Comparison of ENCODE assay signal across 8 mouse cellular contexts in the genomic region with DNA sequence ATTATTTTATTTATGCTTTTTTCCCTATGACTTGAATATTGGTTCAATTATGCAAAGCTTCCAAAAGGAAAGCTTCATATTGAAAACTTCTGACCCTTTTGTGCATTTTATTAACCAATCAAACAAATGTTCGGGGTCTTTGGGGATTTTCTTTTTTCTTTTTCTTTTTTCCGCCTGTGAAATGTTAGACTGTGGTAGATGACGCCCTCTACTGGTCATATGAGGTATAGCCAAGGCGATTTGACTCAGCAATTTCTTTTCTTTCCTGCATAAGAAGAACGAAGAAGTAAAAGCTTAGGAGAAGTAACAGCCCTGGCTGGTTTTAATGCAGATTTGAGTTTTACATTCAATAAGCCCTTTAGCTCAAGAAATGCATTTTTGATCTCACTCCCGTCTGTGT.
A peak's percentile ranks its signal among the peaks of the same experiment; 100 is the strongest.
DNase-seq lines count a peak whose midpoint lies in the region; ATAC-seq and TF ChIP-seq lines count a peak whose summit lies in the region.

No protein-coding gene starts in this region.

- no peaks in the 10 kb centered on the region for H3K27me3 ChIP-seq in forebrain, postnatal 0 days (ENCODE audit: insufficient read depth, low read length)
- no peaks in the 10 kb centered on the region for H3K27me3 ChIP-seq in forebrain, embryonic 15.5 days
- no peaks in the 10 kb centered on the region for H3K27me3 ChIP-seq in splenic B cell, adult 2 months (ENCODE audit: control insufficient read depth, insufficient read depth, low read length, poor library complexity, severe bottlenecking)

- no peak for ATAC-seq in forebrain, postnatal 0 days
- ATAC-seq in forebrain, embryonic 15.5 days (replicated peaks) = no peak

- no peak overlapping the region for H3K27ac ChIP-seq in forebrain, postnatal 0 days (ENCODE audit: low read depth, low read length)
- no peak overlapping the region for H3K27ac ChIP-seq in forebrain, embryonic 15.5 days (replicated peaks)

- no peaks in the 10 kb centered on the region for H3K4me1 ChIP-seq in forebrain, postnatal 0 days (ENCODE audit: insufficient read depth)
- H3K4me1 ChIP-seq in forebrain, embryonic 15.5 days = no peaks in the 10 kb centered on the region

- H3K4me2 ChIP-seq in forebrain, postnatal 0 days (ENCODE audit: low read depth) = no peak overlapping the region
- H3K4me2 ChIP-seq in forebrain, embryonic 15.5 days (replicated peaks) = no peak overlapping the region

- DNase-seq in forebrain, postnatal 0 days = peak; percentile 84
- DNase-seq in lung, postnatal 10 days = peak; percentile 37
- no peak for DNase-seq in lung, postnatal 25 days (ENCODE audit: low spot score)
- DNase-seq in cerebellum, adult 8-10 months = peak; percentile 31
- peak; percentile 13 to 36 for DNase-seq in layer of hippocampus, postnatal 10 days (ENCODE audit: low spot score in 2 of 2)
- peak; percentile 2 for DNase-seq in splenic B cell, adult 2 months (ENCODE audit: low read depth, low spot score)
- no peak for DNase-seq in ovary, postnatal 36 days (ENCODE audit: low spot score)

- no peaks in the 10 kb centered on the region for H3K36me3 ChIP-seq in forebrain, postnatal 0 days (ENCODE audit: insufficient read depth)
- no peaks in the 10 kb centered on the region for H3K36me3 ChIP-seq in forebrain, embryonic 15.5 days
- H3K36me3 ChIP-seq in splenic B cell, adult 2 months (ENCODE audit: control insufficient read depth, insufficient read depth, low read length, poor library complexity, severe bottlenecking) = no peaks in the 10 kb centered on the region

- no peak overlapping the region for H3K4me3 ChIP-seq in forebrain, postnatal 0 days (ENCODE audit: low read depth, low read length)
- H3K4me3 ChIP-seq in forebrain, embryonic 15.5 days = no peak overlapping the region

- H3K9ac ChIP-seq in forebrain, postnatal 0 days = no peak overlapping the region
- H3K9ac ChIP-seq in forebrain, embryonic 15.5 days (replicated peaks) = no peak overlapping the region

- 6% methylated on average over 6 of the region's 6 CpGs for WGBS in forebrain, postnatal 0 days
- WGBS in forebrain, embryonic 15.5 days = 8% methylated on average over 6 of the region's 6 CpGs

- TF ChIP-seq CTCF in forebrain, postnatal 0 days (IDR thresholded peaks at IDR 0.05; ENCODE audit: low read depth) = peak; percentile 85

- no peaks in the 10 kb centered on the region for H3K9me3 ChIP-seq in forebrain, postnatal 0 days (ENCODE audit: low read length)
- H3K9me3 ChIP-seq in forebrain, embryonic 15.5 days = no peaks in the 10 kb centered on the region

Comparison
In these comparisons a context has a peak if more than half of its experiments do, and no peak if none do; other contexts are left out.
1. DNase-seq: peak in forebrain, postnatal 0 days (single experiment), lung, postnatal 10 days (single experiment), cerebellum, adult 8-10 months (single experiment), layer of hippocampus, postnatal 10 days (2 of 2) and splenic B cell, adult 2 months (single experiment); none in lung, postnatal 25 days (single experiment) and ovary, postnatal 36 days (single experiment).